Mouse (Mus musculus) kidney, adult 10 weeks (tissue): ENCODE data around the gene Mycn. TPM values are rescaled to one million over a fixed set of nuclear protein-coding genes. Genes with fewer than 3 reads are reported as not detected.

Experiments
- polyA plus RNA-seq: library from polyadenylated mRNA; stranded (reverse); fragments of 350-450 nt; fragmentation: Illumina TruSeq; extraction: RNeasy Lipid Tissue Mini Kit (QIAGEN cat#74804); gene quantifications from one replicate; pipeline ENCODE4 v1.2.3, GENCODE M21; 2014; ENCODE audit warnings: low read depth, low replicate concordance

The Mycn gene
- 2.0 TPM for polyA plus RNA-seq

GRCm38 (mm10) chr12:12941661-12942363, at the start of gene Mycn:
TSS of gene Mycn (minus strand) at chr12:12941914.

